Mouse (Mus musculus): ENCODE results near the gene Trim25. TPM values are rescaled to one million over a fixed set of nuclear protein-coding genes. Genes with fewer than 3 reads are reported as not detected.
"Not testable (repeated sequence)": the region's sequence is repeated elsewhere in the genome, so short reads cannot be mapped to it uniquely, and the experiment has no call there.

Gene Trim25
- polyA plus RNA-seq, 1 experiment = 47.3 TPM

DNA sequence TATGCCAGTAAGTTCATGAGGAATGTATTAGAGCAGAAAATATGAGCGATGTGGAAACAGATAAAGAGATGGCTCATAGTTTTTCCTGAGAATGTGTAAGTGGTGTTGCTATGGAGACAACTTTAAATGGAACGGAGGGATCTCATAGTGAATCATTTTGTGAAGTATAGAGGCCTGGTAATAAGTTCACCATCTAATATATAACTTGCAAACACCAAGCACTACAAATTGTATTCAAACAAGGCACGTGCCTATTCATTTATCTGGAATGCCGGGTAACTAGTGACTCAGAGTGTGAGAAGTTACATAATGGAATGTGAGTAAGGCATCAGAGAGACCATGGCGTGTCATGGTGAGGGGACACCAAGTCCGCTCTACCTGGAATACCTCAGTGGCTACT, 39.3 kb downstream of the Trim25 start:
- Histone ChIP-seq H3K9me3 (replicated peaks; ENCODE audit: control insufficient read depth, insufficient read depth, low read length, poor library complexity, severe bottlenecking) (no peaks in the 10 kb centered on the region), H3K4me3 (ENCODE audit: low read depth, low read length) (no peak overlapping the region), H3K36me3 (ENCODE audit: control insufficient read depth, insufficient read depth, low read length, poor library complexity, severe bottlenecking) (peaks cover 47% of the 10 kb centered on the region), H3K4me1 (ENCODE audit: control insufficient read depth, insufficient read depth, low read length) (no peaks in the 10 kb centered on the region), H3K27me3 (ENCODE audit: control insufficient read depth, insufficient read depth, low read length, poor library complexity, severe bottlenecking) (no peaks in the 10 kb centered on the region), H3K9ac (ENCODE audit: low read depth, poor library complexity, severe bottlenecking) (no peak overlapping the region), H3K27ac (ENCODE audit: insufficient read depth, low read length) (no peak overlapping the region)
- TF ChIP-seq EP300 (IDR thresholded peaks at IDR 0.05; ENCODE audit: insufficient read depth, low read depth, low read length) (no peak), POLR2A (IDR thresholded peaks at IDR 0.05; ENCODE audit: insufficient read depth, low read length) (no peak), CTCF (IDR thresholded peaks at IDR 0.05; ENCODE audit: low read depth, low read length) (no peak)

DNA sequence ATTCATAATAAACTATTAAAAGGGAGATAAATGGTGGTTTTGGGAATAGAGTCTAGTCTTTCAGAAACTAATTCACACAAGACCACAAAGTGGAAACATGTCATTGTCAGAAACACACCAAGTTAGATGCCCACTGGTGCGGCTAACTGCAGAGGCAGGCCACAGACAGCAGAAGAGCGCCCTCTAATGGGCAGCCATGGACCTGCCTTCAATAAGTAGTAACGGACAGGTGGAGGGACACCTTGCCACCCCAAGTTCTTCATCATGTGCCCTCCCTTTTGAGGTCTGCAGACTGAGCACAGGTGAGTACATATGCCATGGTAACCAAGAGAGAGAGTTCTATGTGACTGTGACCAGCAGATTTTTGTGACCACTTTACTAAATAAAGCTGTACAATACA, 40.1 kb downstream of the Trim25 start:
- Histone ChIP-seq H3K36me3 (ENCODE audit: control insufficient read depth, insufficient read depth, low read length, poor library complexity, severe bottlenecking) (peaks cover 54% of the 10 kb centered on the region), H3K27ac (ENCODE audit: insufficient read depth, low read length) (no peak overlapping the region), H3K9me3 (replicated peaks; ENCODE audit: control insufficient read depth, insufficient read depth, low read length, poor library complexity, severe bottlenecking) (no peaks in the 10 kb centered on the region), H3K27me3 (ENCODE audit: control insufficient read depth, insufficient read depth, low read length, poor library complexity, severe bottlenecking) (no peaks in the 10 kb centered on the region), H3K4me3 (ENCODE audit: low read depth, low read length) (no peak overlapping the region), H3K9ac (ENCODE audit: low read depth, poor library complexity, severe bottlenecking) (no peak overlapping the region), H3K4me1 (ENCODE audit: control insufficient read depth, insufficient read depth, low read length) (no peaks in the 10 kb centered on the region)
- TF ChIP-seq POLR2A (IDR thresholded peaks at IDR 0.05; ENCODE audit: insufficient read depth, low read length) (no peak), EP300 (IDR thresholded peaks at IDR 0.05; ENCODE audit: insufficient read depth, low read depth, low read length) (no peak), CTCF (IDR thresholded peaks at IDR 0.05; ENCODE audit: low read depth, low read length) (peak; percentile 99)

DNA sequence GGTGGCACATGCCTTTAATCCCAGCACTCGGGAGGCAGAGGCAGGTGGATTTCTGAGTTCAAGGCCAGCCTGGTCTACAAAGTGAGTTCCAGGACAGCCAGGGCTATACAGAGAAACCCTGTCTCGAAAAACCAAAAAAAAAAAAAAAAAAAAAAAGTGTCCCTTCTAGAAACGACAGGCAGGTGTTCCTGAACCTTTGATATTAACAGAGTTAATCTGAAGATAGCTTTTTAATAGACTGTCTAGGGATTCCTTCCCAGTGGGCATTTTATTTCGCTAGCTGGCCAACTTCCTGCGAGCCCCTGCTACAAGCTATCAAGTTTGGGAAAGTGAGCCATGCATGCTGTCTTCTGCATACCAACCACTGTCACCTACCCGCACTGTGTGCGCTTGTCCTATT, 41.9 kb downstream of the Trim25 start:
- H3K36me3 ChIP-seq (ENCODE audit: control insufficient read depth, insufficient read depth, low read length, poor library complexity, severe bottlenecking) = peaks cover 63% of the 10 kb centered on the region
- H3K4me1 ChIP-seq (ENCODE audit: control insufficient read depth, insufficient read depth, low read length); H3K4me3 ChIP-seq (ENCODE audit: low read depth, low read length); H3K9me3 ChIP-seq (replicated peaks; ENCODE audit: control insufficient read depth, insufficient read depth, low read length, poor library complexity, severe bottlenecking); H3K27me3 ChIP-seq (ENCODE audit: control insufficient read depth, insufficient read depth, low read length, poor library complexity, severe bottlenecking); H3K27ac ChIP-seq (ENCODE audit: insufficient read depth, low read length); H3K9ac ChIP-seq (ENCODE audit: low read depth, poor library complexity, severe bottlenecking): not testable (repeated sequence)

DNA sequence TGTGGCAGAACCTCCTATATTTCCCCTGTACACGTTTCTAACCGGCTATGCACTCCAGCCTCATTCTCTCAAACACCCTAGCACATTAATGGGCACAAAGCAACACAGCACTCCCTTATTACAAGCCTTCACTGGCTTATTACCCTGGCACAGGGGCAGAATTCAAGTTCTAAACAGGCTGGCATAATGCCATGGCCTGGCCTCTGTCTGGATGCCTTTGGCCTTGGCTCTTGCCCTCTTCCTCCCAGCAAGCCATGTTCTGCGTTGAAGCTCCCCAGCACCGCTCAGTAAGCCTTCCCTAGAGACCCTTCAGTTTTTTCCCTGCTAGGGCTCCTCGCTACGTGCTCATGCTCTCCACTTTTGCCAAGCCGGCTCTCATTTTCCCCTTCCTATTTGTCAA, 43.9 kb downstream of the Trim25 start:
- peaks cover 70% of the 10 kb centered on the region for H3K36me3 ChIP-seq (ENCODE audit: control insufficient read depth, insufficient read depth, low read length, poor library complexity, severe bottlenecking)
- H3K9ac ChIP-seq (ENCODE audit: low read depth, poor library complexity, severe bottlenecking) = no peak overlapping the region
- no peaks in the 10 kb centered on the region for H3K9me3 ChIP-seq (replicated peaks; ENCODE audit: control insufficient read depth, insufficient read depth, low read length, poor library complexity, severe bottlenecking)
- H3K4me1 ChIP-seq (ENCODE audit: control insufficient read depth, insufficient read depth, low read length) = no peaks in the 10 kb centered on the region
- H3K27me3 ChIP-seq (ENCODE audit: control insufficient read depth, insufficient read depth, low read length, poor library complexity, severe bottlenecking) = no peaks in the 10 kb centered on the region
- H3K4me3 ChIP-seq (ENCODE audit: low read depth, low read length) = no peak overlapping the region
- TF ChIP-seq EP300 (IDR thresholded peaks at IDR 0.05; ENCODE audit: insufficient read depth, low read depth, low read length) = no peak
- TF ChIP-seq POLR2A (IDR thresholded peaks at IDR 0.05; ENCODE audit: insufficient read depth, low read length) = no peak
- no peak for TF ChIP-seq CTCF (IDR thresholded peaks at IDR 0.05; ENCODE audit: low read depth, low read length)
- H3K27ac ChIP-seq (ENCODE audit: insufficient read depth, low read length) = no peak overlapping the region

DNA sequence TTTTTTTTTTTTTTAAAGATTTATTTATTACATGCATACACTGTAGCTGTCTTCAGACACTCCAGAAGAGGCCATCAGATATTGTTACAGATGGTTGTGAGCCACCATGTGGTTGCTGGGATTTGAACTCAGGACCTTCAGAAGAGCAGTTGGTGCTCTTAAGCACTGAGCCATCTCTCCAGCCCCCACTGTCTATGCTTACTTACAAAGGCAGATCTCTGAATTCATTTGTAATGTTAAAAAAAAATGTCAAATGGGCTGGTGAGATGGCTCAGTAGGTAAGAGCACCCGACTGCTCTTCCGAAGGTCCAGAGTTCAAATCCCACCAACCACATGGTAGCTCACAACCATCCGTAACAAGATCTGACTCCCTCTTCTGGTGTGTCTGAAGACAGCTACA, 46.3 kb downstream of the Trim25 start:
- H3K9me3 ChIP-seq (replicated peaks; ENCODE audit: control insufficient read depth, insufficient read depth, low read length, poor library complexity, severe bottlenecking); H3K27me3 ChIP-seq (ENCODE audit: control insufficient read depth, insufficient read depth, low read length, poor library complexity, severe bottlenecking); H3K27ac ChIP-seq (ENCODE audit: insufficient read depth, low read length); H3K4me3 ChIP-seq (ENCODE audit: low read depth, low read length); H3K9ac ChIP-seq (ENCODE audit: low read depth, poor library complexity, severe bottlenecking); H3K4me1 ChIP-seq (ENCODE audit: control insufficient read depth, insufficient read depth, low read length): not testable (repeated sequence)
- H3K36me3 ChIP-seq (ENCODE audit: control insufficient read depth, insufficient read depth, low read length, poor library complexity, severe bottlenecking) = peaks cover 63% of the 10 kb centered on the region

DNA sequence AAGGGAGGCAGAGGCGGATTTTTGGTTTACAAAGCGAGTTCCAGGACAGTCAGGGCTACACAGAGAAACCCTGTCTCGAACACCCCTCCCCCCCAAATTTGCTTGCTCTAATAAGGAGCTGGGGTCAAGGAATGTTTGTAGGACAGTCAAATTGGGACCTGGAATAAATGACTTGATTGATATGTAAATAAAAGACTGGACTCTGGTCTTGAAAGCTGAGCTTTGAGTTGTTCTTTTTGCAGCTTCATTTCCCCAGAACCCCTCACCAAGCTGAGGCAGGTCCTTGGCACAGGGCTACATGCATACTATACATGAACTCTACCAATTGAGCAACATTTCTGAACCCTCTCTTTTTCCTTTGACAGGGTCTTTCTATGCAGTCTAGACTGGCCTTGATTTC, 46.8 kb downstream of the Trim25 start:
- Histone ChIP-seq H3K36me3 (ENCODE audit: control insufficient read depth, insufficient read depth, low read length, poor library complexity, severe bottlenecking) (peaks cover 67% of the 10 kb centered on the region), H3K9ac (ENCODE audit: low read depth, poor library complexity, severe bottlenecking) (no peak overlapping the region), H3K9me3 (replicated peaks; ENCODE audit: control insufficient read depth, insufficient read depth, low read length, poor library complexity, severe bottlenecking) (no peaks in the 10 kb centered on the region), H3K4me1 (ENCODE audit: control insufficient read depth, insufficient read depth, low read length) (no peaks in the 10 kb centered on the region), H3K27ac (ENCODE audit: insufficient read depth, low read length) (no peak overlapping the region; the same call in 1 of the 2 replicates), H3K4me3 (ENCODE audit: low read depth, low read length) (no peak overlapping the region), H3K27me3 (ENCODE audit: control insufficient read depth, insufficient read depth, low read length, poor library complexity, severe bottlenecking) (no peaks in the 10 kb centered on the region)
- no peak for TF ChIP-seq CTCF (IDR thresholded peaks at IDR 0.05; ENCODE audit: low read depth, low read length)
- TF ChIP-seq POLR2A (IDR thresholded peaks at IDR 0.05; ENCODE audit: insufficient read depth, low read length) = no peak
- TF ChIP-seq EP300 (IDR thresholded peaks at IDR 0.05; ENCODE audit: insufficient read depth, low read depth, low read length) = no peak

DNA sequence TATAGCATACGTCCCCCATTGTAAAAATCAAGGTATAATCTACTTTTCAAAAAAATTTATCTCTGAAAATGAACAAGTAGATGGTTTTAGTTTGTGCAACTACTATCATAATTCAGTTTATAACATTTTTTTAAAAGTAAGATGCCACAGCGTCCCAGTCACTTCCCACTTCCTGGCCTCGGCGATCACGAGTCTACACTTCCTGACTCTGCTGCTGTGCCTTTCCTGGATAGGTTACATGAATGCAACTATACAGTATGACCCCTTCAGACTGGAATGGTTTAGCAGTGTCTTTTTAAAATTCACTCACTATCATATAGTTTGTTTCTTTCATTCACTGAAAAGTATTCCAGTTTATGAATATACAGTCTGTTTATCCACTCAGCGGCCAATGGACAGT, 52.6 kb downstream of the Trim25 start:
- H3K4me3 ChIP-seq (ENCODE audit: low read depth, low read length) = no peak overlapping the region
- no peak overlapping the region for H3K9ac ChIP-seq (ENCODE audit: low read depth, poor library complexity, severe bottlenecking)
- no peaks in the 10 kb centered on the region for H3K4me1 ChIP-seq (ENCODE audit: control insufficient read depth, insufficient read depth, low read length)
- peaks cover 70% of the 10 kb centered on the region for H3K36me3 ChIP-seq (ENCODE audit: control insufficient read depth, insufficient read depth, low read length, poor library complexity, severe bottlenecking)
- no peaks in the 10 kb centered on the region for H3K27me3 ChIP-seq (ENCODE audit: control insufficient read depth, insufficient read depth, low read length, poor library complexity, severe bottlenecking)
- TF ChIP-seq CTCF (IDR thresholded peaks at IDR 0.05; ENCODE audit: low read depth, low read length) (no peak), POLR2A (IDR thresholded peaks at IDR 0.05; ENCODE audit: insufficient read depth, low read length) (no peak), EP300 (IDR thresholded peaks at IDR 0.05; ENCODE audit: insufficient read depth, low read depth, low read length) (no peak)
- H3K9me3 ChIP-seq (replicated peaks; ENCODE audit: control insufficient read depth, insufficient read depth, low read length, poor library complexity, severe bottlenecking) = no peaks in the 10 kb centered on the region
- no peak overlapping the region for H3K27ac ChIP-seq (ENCODE audit: insufficient read depth, low read length)

All from ES-Bruce4 (cell line).